Mouse (Mus musculus): Measurements from ENCODE around the gene Cxcl5.

- TF ChIP-seq CTCF (IDR thresholded peaks at IDR 0.05; ENCODE audit: control insufficient read depth, insufficient read depth, insufficient replicate concordance, low read depth, low read length): no peak
- no peak for TF ChIP-seq POLR2A (IDR thresholded peaks at IDR 0.05; ENCODE audit: control insufficient read depth, low read depth, low read length)
Observed at GRCm38 (mm10) chr5:90771369-90771768, 12.2 kb downstream of the Cxcl5 start.

Data from testis, adult 2 months (tissue).